Mouse (Mus musculus) kidney, postnatal 0 days (tissue): ENCODE data around the gene Pard3. TPM values are rescaled to one million over a fixed set of nuclear protein-coding genes. Genes with fewer than 3 reads are reported as not detected.

Experiments used
- ATAC-seq: fragments of 200-750 bp; cut with Nextera tagmentation; replicated peaks from 2 replicates; pipeline ENCODE4 v1.8.0; 2017; ENCODE audit warnings: low read depth, moderate number of reproducible peaks, moderate TSS enrichment, moderate library complexity; ENCODE audit not compliant: low FRiP score
- DNase-seq: peaks from one replicate; pipeline ENCODE4 v3.0.0-alpha.2; 2016; ENCODE audit warnings: low spot score
- H3K27ac ChIP-seq: fragments of 300-500 bp; sonication (generic); 2 replicates; pipeline ENCODE4 v1.5.1; 2014; ENCODE audit warnings: mild to moderate bottlenecking
- H3K27me3 ChIP-seq: fragments of 300-500 bp; sonication (generic); 2 replicates; pipeline ENCODE4 v1.6.1; 2014; ENCODE audit warnings: low read length, mixed read lengths; ENCODE audit not compliant: insufficient read depth
- H3K36me3 ChIP-seq: fragments of 300-500 bp; sonication (generic); 2 replicates; pipeline ENCODE4 v1.6.1; 2014; ENCODE audit warnings: low read length, mixed read lengths; ENCODE audit not compliant: insufficient read depth
- H3K4me1 ChIP-seq: fragments of 300-500 bp; sonication (generic); replicated peaks from 2 replicates; pipeline ENCODE4 v1.6.1; 2014; ENCODE audit warnings: antibody characterized with exemption, low read length, mixed read lengths; ENCODE audit not compliant: insufficient read depth
- H3K4me2 ChIP-seq: fragments of 300-500 bp; sonication (generic); 2 replicates; pipeline ENCODE4 v1.6.1; 2014; ENCODE audit warnings: mild to moderate bottlenecking, low read length, moderate library complexity, mixed read lengths
- H3K4me3 ChIP-seq: fragments of 300-500 bp; sonication (generic); replicated peaks from 2 replicates; pipeline ENCODE4 v1.5.1; 2014; ENCODE audit warnings: low read depth, low read length
- H3K9ac ChIP-seq: fragments of 300-500 bp; sonication (generic); 2 replicates; pipeline ENCODE4 v1.6.1; 2014; ENCODE audit warnings: low read depth, low read length
- H3K9me3 ChIP-seq: fragments of 300-500 bp; sonication (generic); replicated peaks from 2 replicates; pipeline ENCODE4 v1.6.1; 2016; ENCODE audit warnings: low read length, inconsistent platforms, mixed read lengths
- CTCF ChIP-seq: IDR thresholded peaks from 2 replicates; pipeline ENCODE4 v1.5.1; 2016; ENCODE audit warnings: antibody characterized with exemption, low read depth, mild to moderate bottlenecking, moderate library complexity
- WGBS: fragments of 180-500 bp; shearing (Covaris S2); extraction: QIAGEN DNeasy Blood & Tissue Kit; methylation state at CpG from one replicate; pipeline ENCODE4 v1.1.7; 2014; 5-methylcytosine and 5-hydroxymethylcytosine counted together
- polyA plus RNA-seq: library from polyadenylated mRNA; unstranded; fragments of >200 nt; fragmentation: Nextera tagmentation; extraction: Ambion mirVana; gene quantifications from 2 replicates; pipeline ENCODE4 v1.2.1, GENCODE M21; 2015

Pard3 gene
- polyA plus RNA-seq, 1 experiment from 2014 or later, result 23.1 TPM

DNA sequence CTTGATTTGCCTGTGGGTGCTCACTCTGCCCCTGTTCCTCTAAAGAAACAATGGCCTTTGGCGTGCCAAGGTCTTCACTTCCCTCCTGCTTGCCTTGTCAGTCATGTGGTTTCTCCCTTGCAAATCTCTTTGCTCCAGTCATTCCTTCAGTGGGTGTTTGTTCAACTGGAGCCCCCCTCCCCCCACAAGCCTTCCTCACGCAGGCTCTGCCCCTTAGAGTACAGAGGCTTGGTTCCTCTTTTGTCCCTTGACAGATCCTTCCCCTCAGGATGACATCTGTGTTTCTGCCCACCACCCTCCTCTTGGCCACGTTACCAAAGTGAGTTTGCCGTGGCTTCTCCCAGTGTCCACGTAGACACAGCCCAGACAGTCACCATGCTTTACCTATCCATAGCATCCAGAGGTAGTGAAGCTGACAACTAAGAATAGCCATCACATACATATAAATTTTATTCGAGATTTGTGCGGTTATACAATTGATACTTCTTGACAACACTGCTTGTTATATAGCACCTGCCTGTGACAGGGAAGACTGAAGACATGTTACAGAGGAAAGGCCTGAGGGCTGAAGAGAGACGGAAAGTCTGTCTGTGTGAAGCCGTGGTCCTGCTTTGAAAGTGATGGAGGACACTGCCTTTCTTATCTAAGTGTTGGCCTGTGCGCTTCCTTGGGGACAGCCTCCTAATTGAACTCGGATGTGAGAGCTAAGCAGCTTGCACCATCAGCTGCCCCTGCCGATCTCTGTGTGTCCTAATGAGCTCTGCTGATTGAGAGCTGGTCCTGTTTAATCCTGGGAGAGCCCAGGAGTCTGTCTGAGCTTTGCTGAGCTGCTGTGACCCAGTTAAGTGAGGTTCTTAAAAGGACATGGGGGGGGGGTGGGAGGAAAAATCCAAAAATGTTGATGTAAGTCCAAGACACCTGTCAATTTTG is 266.8 kb downstream of the Pard3 start:
- no peak for DNase-seq
- WGBS, result 68% methylated on average over 12 of the region's 12 CpGs

DNA sequence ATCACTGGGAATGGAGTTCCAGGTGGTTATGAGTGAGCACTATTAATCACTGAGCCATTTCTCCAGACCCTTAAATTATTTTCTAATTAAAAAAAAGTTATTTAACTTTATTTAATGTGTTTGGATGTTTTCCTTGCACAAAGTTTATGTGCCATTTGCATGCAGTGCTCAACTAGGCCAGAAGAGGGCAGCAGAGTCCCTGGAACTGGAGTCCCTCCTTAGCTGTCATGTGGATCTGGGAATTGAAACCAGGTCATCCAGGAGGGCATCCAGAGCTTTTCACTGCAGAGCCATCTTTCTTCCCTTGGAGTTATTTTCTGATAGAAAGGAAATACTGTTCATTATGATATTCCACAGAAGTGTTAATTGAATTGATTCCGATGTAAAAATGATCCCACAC is 268.1 kb downstream of the Pard3 start:
- WGBS, result 100% methylated on average over 1 of the region's 1 CpGs
- Histone ChIP-seq H3K9ac (no peak overlapping the region), H3K4me3 (no peak overlapping the region), H3K36me3 (no peaks in the 10 kb centered on the region), H3K4me2 (no peak overlapping the region), H3K27me3 (no peaks in the 10 kb centered on the region), H3K9me3 (no peaks in the 10 kb centered on the region), H3K27ac (no peak overlapping the region), H3K4me1 (no peaks in the 10 kb centered on the region)
- ATAC-seq, result no peak
- peak; percentile 45 for DNase-seq
- TF ChIP-seq CTCF, result peak; percentile 88

More for the DNA sequence above, 266.8 kb downstream of the Pard3 start:
- no peaks in the 10 kb centered on the region for H3K4me1 ChIP-seq
- H3K9ac ChIP-seq, result no peak overlapping the region
- ATAC-seq, result no peak
- H3K4me3 ChIP-seq, result no peak overlapping the region
- H3K27me3 ChIP-seq, result no peaks in the 10 kb centered on the region
- no peak overlapping the region for H3K4me2 ChIP-seq
- no peaks in the 10 kb centered on the region for H3K9me3 ChIP-seq
- H3K36me3 ChIP-seq, result no peaks in the 10 kb centered on the region
- H3K27ac ChIP-seq, result no peak overlapping the region
- no peak for TF ChIP-seq CTCF

DNA sequence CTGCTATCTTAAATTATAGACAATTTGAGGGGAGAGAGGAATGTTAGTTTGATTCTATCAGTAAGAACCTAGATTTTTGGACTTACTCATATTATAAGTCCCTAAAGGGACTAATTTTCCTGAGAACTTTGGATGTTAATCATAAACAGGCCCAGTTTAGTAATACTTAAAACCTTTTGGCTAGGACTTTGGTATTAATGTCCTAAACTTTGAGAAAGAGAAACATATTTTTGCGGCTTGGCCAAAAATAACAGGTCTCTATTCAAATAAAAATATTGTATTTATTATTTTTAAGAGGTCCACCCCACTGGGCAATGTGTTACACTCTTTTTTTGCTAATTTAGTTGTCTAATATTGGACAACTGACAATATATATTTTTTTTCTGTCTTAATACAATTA is 271.5 kb downstream of the Pard3 start:
- Histone ChIP-seq H3K9ac (no peak overlapping the region), H3K27ac (no peak overlapping the region), H3K4me2 (no peak overlapping the region), H3K27me3 (no peaks in the 10 kb centered on the region), H3K4me3 (no peak overlapping the region), H3K36me3 (no peaks in the 10 kb centered on the region), H3K4me1 (no peaks in the 10 kb centered on the region), H3K9me3 (no peaks in the 10 kb centered on the region)
- DNase-seq (no peak), ATAC-seq (no peak)
- TF ChIP-seq CTCF, result no peak
- WGBS, result 82% methylated on average over 1 of the region's 1 CpGs

DNA sequence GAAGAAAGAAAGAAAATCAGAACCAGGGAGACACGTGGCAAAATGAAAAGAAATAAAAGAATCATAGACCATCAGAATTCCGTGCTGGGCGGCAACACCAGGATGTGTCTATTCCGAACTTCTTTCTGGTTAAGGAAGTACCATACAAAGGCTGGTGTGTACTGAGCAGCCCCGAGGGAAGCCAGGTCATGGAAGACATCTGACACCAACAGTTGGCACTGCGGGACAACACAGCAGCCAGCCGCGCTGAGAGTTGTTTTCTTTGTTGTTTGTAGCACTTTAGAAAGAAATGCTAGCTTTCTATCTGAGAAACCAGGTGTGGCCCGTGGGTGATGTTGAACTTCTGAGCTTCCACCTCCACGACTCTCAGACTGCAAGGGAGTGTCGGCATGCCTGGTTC is 274.5 kb downstream of the Pard3 start:
- no peak for TF ChIP-seq CTCF

DNA sequence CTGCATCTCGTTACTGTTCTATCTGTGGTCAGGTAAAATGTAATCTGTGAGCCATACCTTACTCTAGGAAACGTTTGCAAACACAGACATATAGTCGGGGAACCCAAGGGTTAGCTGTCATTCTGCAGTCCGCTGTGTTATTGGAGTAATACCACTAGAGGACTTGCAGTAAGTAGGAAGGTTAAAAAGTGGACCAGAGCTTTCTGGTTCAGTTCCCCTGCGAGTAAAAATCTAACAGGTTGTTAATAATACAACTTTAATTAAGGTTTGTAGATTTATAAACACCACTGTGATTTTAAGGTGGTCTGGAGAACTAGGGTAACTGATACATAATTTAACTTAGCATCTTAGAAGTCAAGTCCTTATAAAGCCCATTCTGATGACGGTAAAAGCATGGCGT is 277.4 kb downstream of the Pard3 start:
- no peaks in the 10 kb centered on the region for H3K36me3 ChIP-seq
- no peak for TF ChIP-seq CTCF
- ATAC-seq (no peak), DNase-seq (no peak)
- no peaks in the 10 kb centered on the region for H3K27me3 ChIP-seq
- no peaks in the 10 kb centered on the region for H3K4me1 ChIP-seq
- WGBS, result 53% methylated on average over 7 of the region's 7 CpGs
- no peak overlapping the region for H3K4me2 ChIP-seq
- H3K4me3 ChIP-seq, result no peak overlapping the region
- no peak overlapping the region for H3K27ac ChIP-seq
- no peak overlapping the region for H3K9ac ChIP-seq
- H3K9me3 ChIP-seq, result no peaks in the 10 kb centered on the region

More for the DNA sequence above, 274.5 kb downstream of the Pard3 start:
- no peak overlapping the region for H3K4me3 ChIP-seq
- no peak for DNase-seq
- no peaks in the 10 kb centered on the region for H3K36me3 ChIP-seq
- no peaks in the 10 kb centered on the region for H3K4me1 ChIP-seq
- no peak for ATAC-seq
- H3K27ac ChIP-seq, result no peak overlapping the region
- H3K27me3 ChIP-seq, result no peaks in the 10 kb centered on the region
- H3K9ac ChIP-seq, result no peak overlapping the region
- H3K4me2 ChIP-seq, result no peak overlapping the region
- no peaks in the 10 kb centered on the region for H3K9me3 ChIP-seq
- WGBS, result 65% methylated on average over 11 of the region's 11 CpGs

DNA sequence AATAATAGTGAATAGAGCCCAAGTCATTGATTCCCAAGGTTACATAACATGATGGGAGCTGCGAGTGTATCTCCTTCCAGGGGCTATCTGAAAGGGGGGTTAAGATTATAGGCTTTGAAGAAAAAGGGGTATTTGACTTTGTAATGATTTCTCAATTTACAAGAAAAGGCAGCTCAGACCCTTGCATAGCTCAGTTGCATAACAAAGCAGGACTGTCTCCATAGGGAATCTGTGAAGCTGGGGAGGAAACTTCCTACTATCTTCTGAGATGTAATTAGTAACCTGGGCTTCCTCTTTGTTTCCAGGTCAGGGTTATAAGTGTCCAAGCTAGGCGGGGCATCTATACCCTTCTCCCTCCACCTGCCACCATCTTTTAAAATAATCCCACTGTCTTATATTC is 279.4 kb downstream of the Pard3 start:
- Histone ChIP-seq H3K4me1 (no peaks in the 10 kb centered on the region), H3K4me2 (no peak overlapping the region), H3K27ac (no peak overlapping the region), H3K4me3 (no peak overlapping the region), H3K36me3 (no peaks in the 10 kb centered on the region), H3K9ac (no peak overlapping the region), H3K27me3 (no peaks in the 10 kb centered on the region), H3K9me3 (no peaks in the 10 kb centered on the region)
- TF ChIP-seq CTCF, result no peak
- no peak for ATAC-seq
- 73% methylated on average over 2 of the region's 2 CpGs for WGBS
- no peak for DNase-seq
